Mouse (Mus musculus) C2C12 (cell line): Measurements from ENCODE around the gene Gm10840.

Experiments used
- CEBPB ChIP-seq: IDR thresholded peaks from one replicate; pipeline ENCODE4 v1.6.1; 2011; ENCODE audit warnings: low read depth, mild to moderate bottlenecking, control low read depth, moderate library complexity
- CTCF ChIP-seq: IDR thresholded peaks from one replicate; pipeline ENCODE4 v1.5.1; 2011; ENCODE audit not compliant: control insufficient read depth, insufficient read depth, insufficient read length
- MAX ChIP-seq: IDR thresholded peaks from one replicate; pipeline ENCODE4 v1.6.1; 2011; ENCODE audit warnings: mild to moderate bottlenecking, control low read depth
- MYOD1 ChIP-seq: IDR thresholded peaks from one replicate; pipeline ENCODE4 v1.6.1; 2011; ENCODE audit warnings: low read depth; ENCODE audit not compliant: control insufficient read depth, insufficient read length
- USF1 ChIP-seq: IDR thresholded peaks from one replicate; pipeline ENCODE4 v1.6.1; 2011; ENCODE audit warnings: low read depth, mild to moderate bottlenecking, control low read depth, moderate library complexity

DNA sequence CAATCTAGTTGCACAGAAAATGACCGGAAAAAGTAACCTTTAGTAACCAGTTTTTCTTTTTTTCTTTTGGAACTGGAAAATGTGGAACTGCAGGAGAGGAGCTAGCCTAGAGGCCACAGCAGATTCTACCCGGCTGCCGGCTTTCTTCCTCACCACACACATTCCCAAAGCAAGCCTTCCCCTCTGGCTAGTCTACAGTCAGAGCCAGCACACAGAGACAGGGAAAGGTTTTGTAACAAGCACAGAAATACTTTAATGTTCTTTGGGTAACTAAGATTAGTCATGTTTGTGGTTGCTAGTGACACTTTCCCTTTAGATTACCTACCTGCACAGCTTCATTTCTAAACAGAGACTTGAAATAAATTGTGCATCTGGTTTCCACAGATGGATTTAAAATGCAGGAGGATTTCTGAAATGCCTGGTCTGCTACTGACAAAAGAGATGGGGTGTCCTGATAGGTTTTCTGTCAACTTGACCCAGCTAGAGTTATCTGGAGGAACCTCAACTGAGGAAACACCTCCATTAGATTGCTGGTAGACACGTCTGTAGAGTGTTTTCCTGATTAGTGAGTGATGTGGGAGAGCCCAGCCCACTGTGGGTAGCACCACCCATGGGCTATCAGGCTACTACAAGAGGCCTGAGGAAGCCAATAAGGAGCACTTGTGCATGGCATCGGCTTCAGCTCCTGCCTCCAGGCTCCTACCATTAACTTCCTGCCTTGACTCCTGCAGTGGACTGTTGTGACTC lies 17.6 kb downstream of the Gm10840 start:
- TF ChIP-seq CEBPB: no peak
- TF ChIP-seq CTCF: no peak
- no peak for TF ChIP-seq MYOD1
- TF ChIP-seq USF1: no peak
- TF ChIP-seq MAX: no peak
